Mouse (Mus musculus): ENCODE measurements around the gene Tppp3. TPM values are rescaled to one million over a fixed set of nuclear protein-coding genes. Genes with fewer than 3 reads are reported as not detected.

Tppp3 gene
- polyA plus RNA-seq, 1 experiment = 19.3 TPM

- 19% methylated on average over 12 of the region's 12 CpGs for WGBS
- Histone ChIP-seq H3K4me1 (ENCODE audit: control insufficient read depth, insufficient read depth, low read length) (peaks cover 10% of the 10 kb centered on the region; the same call in 1 of the 2 replicates), H3K27ac (ENCODE audit: insufficient read depth, low read depth, low read length) (no peak overlapping the region), H3K4me3 (ENCODE audit: insufficient read depth, low read depth, low read length) (no peak overlapping the region), H3K36me3 (ENCODE audit: control insufficient read depth, insufficient read depth, low read length) (no peaks in the 10 kb centered on the region), H3K27me3 (replicated peaks; ENCODE audit: control insufficient read depth, insufficient read depth, low read length) (no peaks in the 10 kb centered on the region)
- DNase-seq = peak; percentile 84
- TF ChIP-seq POLR2A (IDR thresholded peaks at IDR 0.05; ENCODE audit: low read depth, low read length) (no peak), CTCF (conservative IDR thresholded peaks at IDR 0.05; ENCODE audit: insufficient read depth, insufficient read length, low read depth, low read length) (peak; percentile 98)
Measured at GRCm38 (mm10) chr8:105516018-105516645, 44.8 kb upstream of the Tppp3 start.

DNA sequence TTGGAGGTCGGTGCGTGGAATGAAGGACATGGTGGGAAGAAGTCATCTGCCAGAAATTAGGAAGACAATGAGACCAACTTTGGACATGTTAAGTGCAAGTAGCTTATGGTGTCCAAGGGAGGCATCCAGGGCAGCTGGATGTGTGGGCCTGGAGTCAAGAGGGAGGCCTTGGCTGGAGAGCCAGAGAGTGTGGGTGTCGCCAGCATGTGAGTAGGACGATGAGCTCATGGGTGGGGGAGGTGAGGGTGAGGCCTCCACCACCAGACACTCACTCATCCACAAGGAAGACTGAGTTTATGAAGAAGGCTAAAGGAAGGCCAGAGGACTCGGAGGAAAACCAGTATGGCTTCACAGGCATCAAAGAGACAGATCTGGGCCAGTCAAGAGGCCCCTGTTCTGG is 43.3 kb upstream of the Tppp3 start:
- H3K36me3 ChIP-seq (ENCODE audit: control insufficient read depth, insufficient read depth, low read length) = no peaks in the 10 kb centered on the region
- H3K4me1 ChIP-seq (ENCODE audit: control insufficient read depth, insufficient read depth, low read length) = peaks cover 10% of the 10 kb centered on the region; the same call in 1 of the 2 replicates
- H3K27me3 ChIP-seq (replicated peaks; ENCODE audit: control insufficient read depth, insufficient read depth, low read length) = no peaks in the 10 kb centered on the region
- no peak for DNase-seq
- H3K4me3 ChIP-seq (ENCODE audit: insufficient read depth, low read depth, low read length) = no peak overlapping the region
- 75% methylated on average over 5 of the region's 5 CpGs for WGBS
- TF ChIP-seq POLR2A (IDR thresholded peaks at IDR 0.05; ENCODE audit: low read depth, low read length) (no peak), CTCF (conservative IDR thresholded peaks at IDR 0.05; ENCODE audit: insufficient read depth, insufficient read length, low read depth, low read length) (no peak)
- H3K27ac ChIP-seq (ENCODE audit: insufficient read depth, low read depth, low read length) = no peak overlapping the region

DNA sequence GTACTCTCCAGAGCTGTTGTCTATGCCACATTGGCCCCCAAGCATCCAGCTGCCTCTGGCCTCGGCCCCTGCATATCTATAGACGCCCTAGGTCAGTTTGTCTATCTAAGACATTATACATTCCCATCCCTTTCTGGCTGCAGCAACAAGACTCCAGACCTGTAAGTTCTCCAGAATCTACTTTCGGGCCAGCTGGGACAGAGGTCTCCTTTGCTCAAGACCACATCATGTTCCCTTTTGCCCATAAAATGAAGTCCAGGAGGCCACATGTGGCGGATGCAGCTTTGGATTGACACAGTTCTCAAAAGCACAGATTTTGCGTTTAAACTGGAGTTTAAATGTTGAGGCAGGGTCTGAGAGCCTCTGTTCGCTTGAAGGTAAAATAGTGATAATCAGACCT is 42.9 kb upstream of the Tppp3 start:
- H3K27me3 ChIP-seq (replicated peaks; ENCODE audit: control insufficient read depth, insufficient read depth, low read length) = no peaks in the 10 kb centered on the region
- H3K4me1 ChIP-seq (ENCODE audit: control insufficient read depth, insufficient read depth, low read length) = peaks cover 8% of the 10 kb centered on the region; the same call in 1 of the 2 replicates
- H3K36me3 ChIP-seq (ENCODE audit: control insufficient read depth, insufficient read depth, low read length) = no peaks in the 10 kb centered on the region
- H3K27ac ChIP-seq (ENCODE audit: insufficient read depth, low read depth, low read length) = no peak overlapping the region
- 94% methylated on average over 6 of the region's 6 CpGs for WGBS
- no peak for TF ChIP-seq CTCF (conservative IDR thresholded peaks at IDR 0.05; ENCODE audit: insufficient read depth, insufficient read length, low read depth, low read length)
- TF ChIP-seq POLR2A (IDR thresholded peaks at IDR 0.05; ENCODE audit: low read depth, low read length) = no peak
- no peak for DNase-seq
- H3K4me3 ChIP-seq (ENCODE audit: insufficient read depth, low read depth, low read length) = no peak overlapping the region

- 58% methylated on average over 12 of the region's 12 CpGs for WGBS
- no peaks in the 10 kb centered on the region for H3K27me3 ChIP-seq (replicated peaks; ENCODE audit: control insufficient read depth, insufficient read depth, low read length)
- no peak overlapping the region for H3K4me3 ChIP-seq (ENCODE audit: insufficient read depth, low read depth, low read length)
- TF ChIP-seq CTCF (conservative IDR thresholded peaks at IDR 0.05; ENCODE audit: insufficient read depth, insufficient read length, low read depth, low read length) (no peak), POLR2A (IDR thresholded peaks at IDR 0.05; ENCODE audit: low read depth, low read length) (no peak)
- DNase-seq = no peak
- H3K36me3 ChIP-seq (ENCODE audit: control insufficient read depth, insufficient read depth, low read length) = no peaks in the 10 kb centered on the region
- H3K4me1 ChIP-seq (ENCODE audit: control insufficient read depth, insufficient read depth, low read length) = no peaks in the 10 kb centered on the region
- H3K27ac ChIP-seq (ENCODE audit: insufficient read depth, low read depth, low read length) = no peak overlapping the region
Measured at GRCm38 (mm10) chr8:105509997-105510735, 38.8 kb upstream of the Tppp3 start.

DNA sequence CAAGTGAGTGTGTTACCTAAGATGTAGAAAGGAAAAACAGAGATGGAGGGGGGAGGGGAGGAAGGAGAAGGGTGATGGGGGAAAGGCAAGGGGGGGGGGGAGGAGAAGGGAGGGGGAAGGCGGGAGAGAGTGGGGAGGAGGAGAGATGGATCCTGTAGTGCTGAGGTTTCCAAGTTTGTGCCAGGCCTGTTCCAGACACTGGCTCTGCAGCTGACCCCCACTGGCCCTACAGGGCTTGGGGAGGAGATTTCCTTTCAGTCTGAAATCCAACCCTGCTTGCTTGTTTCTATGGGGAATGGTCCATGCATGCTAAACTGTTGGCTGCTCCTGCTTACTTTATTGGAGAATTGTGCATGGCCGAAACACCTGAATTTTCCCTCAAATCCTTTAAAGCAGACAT is 37.4 kb upstream of the Tppp3 start:
- H3K27me3 ChIP-seq (replicated peaks; ENCODE audit: control insufficient read depth, insufficient read depth, low read length) = no peaks in the 10 kb centered on the region
- WGBS = 53% methylated on average over 2 of the region's 2 CpGs
- H3K4me3 ChIP-seq (ENCODE audit: insufficient read depth, low read depth, low read length) = no peak overlapping the region
- no peak for DNase-seq
- no peaks in the 10 kb centered on the region for H3K36me3 ChIP-seq (ENCODE audit: control insufficient read depth, insufficient read depth, low read length)
- H3K27ac ChIP-seq (ENCODE audit: insufficient read depth, low read depth, low read length) = no peak overlapping the region
- no peaks in the 10 kb centered on the region for H3K4me1 ChIP-seq (ENCODE audit: control insufficient read depth, insufficient read depth, low read length)
- no peak for TF ChIP-seq POLR2A (IDR thresholded peaks at IDR 0.05; ENCODE audit: low read depth, low read length)
- no peak for TF ChIP-seq CTCF (conservative IDR thresholded peaks at IDR 0.05; ENCODE audit: insufficient read depth, insufficient read length, low read depth, low read length)

DNA sequence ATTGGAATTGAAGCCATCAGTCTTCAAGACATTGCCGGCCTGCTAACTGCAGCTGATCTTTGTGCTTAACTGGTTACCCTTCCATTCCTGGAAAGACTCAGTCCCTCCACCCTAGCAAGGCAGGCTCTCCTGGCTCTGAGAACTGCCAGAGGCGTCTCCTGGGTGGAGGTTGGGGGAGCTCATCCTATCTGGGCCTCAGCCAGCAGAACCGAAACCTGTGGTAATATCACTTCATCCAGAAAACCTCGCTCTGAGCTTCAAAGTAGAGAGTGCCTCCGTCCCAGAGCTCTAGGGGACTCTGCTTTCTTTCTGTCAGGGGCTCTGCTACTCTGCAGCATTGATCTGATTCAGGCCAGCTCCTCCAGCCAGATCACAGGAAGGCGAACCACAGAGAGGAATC is 35.7 kb upstream of the Tppp3 start:
- no peak overlapping the region for H3K27ac ChIP-seq (ENCODE audit: insufficient read depth, low read depth, low read length)
- no peaks in the 10 kb centered on the region for H3K36me3 ChIP-seq (ENCODE audit: control insufficient read depth, insufficient read depth, low read length)
- H3K4me1 ChIP-seq (ENCODE audit: control insufficient read depth, insufficient read depth, low read length) = no peaks in the 10 kb centered on the region
- TF ChIP-seq CTCF (conservative IDR thresholded peaks at IDR 0.05; ENCODE audit: insufficient read depth, insufficient read length, low read depth, low read length) (no peak), POLR2A (IDR thresholded peaks at IDR 0.05; ENCODE audit: low read depth, low read length) (no peak)
- DNase-seq = no peak
- no peak overlapping the region for H3K4me3 ChIP-seq (ENCODE audit: insufficient read depth, low read depth, low read length)
- WGBS = 79% methylated on average over 6 of the region's 6 CpGs
- H3K27me3 ChIP-seq (replicated peaks; ENCODE audit: control insufficient read depth, insufficient read depth, low read length) = no peaks in the 10 kb centered on the region

DNA sequence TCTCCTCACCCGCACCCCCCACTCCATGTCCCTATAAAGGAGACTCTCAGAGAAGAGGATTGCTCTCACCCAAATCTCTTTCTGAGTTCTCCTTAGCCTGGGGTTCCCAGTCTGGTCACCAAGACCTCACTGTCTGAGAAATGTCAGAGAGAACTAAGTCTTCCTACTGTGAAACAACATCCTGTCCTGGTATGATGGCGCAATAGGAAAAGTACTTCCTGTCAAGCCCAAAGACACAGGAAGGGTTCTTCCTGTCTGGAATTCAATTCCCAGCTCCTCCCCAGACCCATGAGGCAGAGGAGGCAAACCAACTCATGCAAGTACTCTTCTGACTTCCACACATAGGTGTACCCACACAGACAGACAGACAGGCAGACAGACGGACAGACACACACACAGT is 33.3 kb upstream of the Tppp3 start:
- Histone ChIP-seq H3K27ac (ENCODE audit: insufficient read depth, low read depth, low read length) (peak overlapping the region; percentile 87), H3K27me3 (replicated peaks; ENCODE audit: control insufficient read depth, insufficient read depth, low read length) (no peaks in the 10 kb centered on the region), H3K36me3 (ENCODE audit: control insufficient read depth, insufficient read depth, low read length) (no peaks in the 10 kb centered on the region), H3K4me1 (ENCODE audit: control insufficient read depth, insufficient read depth, low read length) (no peaks in the 10 kb centered on the region), H3K4me3 (ENCODE audit: insufficient read depth, low read depth, low read length) (no peak overlapping the region)
- no peak for TF ChIP-seq POLR2A (IDR thresholded peaks at IDR 0.05; ENCODE audit: low read depth, low read length)
- TF ChIP-seq CTCF (conservative IDR thresholded peaks at IDR 0.05; ENCODE audit: insufficient read depth, insufficient read length, low read depth, low read length) = no peak
- DNase-seq = peak; percentile 67
- WGBS = 85% methylated on average over 3 of the region's 3 CpGs

All from kidney, adult 2 months (tissue).